Mouse (Mus musculus) bone marrow, adult 2 months (tissue): ENCODE measurements around the gene Dnajb2.

Experiments used
- CTCF ChIP-seq: fragments of 200-500 bp; IDR thresholded peaks from 2 replicates; pipeline ENCODE4 v1.5.1; 2011; ENCODE audit warnings: low read length, control low read depth; ENCODE audit not compliant: control insufficient read depth, insufficient read depth
- POLR2A ChIP-seq: fragments of 200-500 bp; IDR thresholded peaks from 2 replicates; pipeline ENCODE4 v1.6.1; 2011; ENCODE audit warnings: low read depth, mild to moderate bottlenecking, control low read depth, low read length, borderline replicate concordance; ENCODE audit not compliant: control insufficient read depth

- TF ChIP-seq CTCF (no peak), POLR2A (no peak)
Observed at GRCm38 (mm10) chr1:75215785-75216184, 20.4 kb upstream of the Dnajb2 start.
